Mouse (Mus musculus) E14TG2a.4 (cell line): ENCODE data around the gene Iqcf1.

Experiments
- H3K27me3 ChIP-seq: 2 replicates; pipeline ENCODE4 v1.6.1; 2014; ENCODE audit warnings: low read length, control low read depth; ENCODE audit not compliant: insufficient read depth
- H3K36me3 ChIP-seq: 2 replicates; pipeline ENCODE4 v1.6.1; 2014; ENCODE audit warnings: low read length, control low read depth; ENCODE audit not compliant: insufficient read depth
- H3K4me1 ChIP-seq: replicated peaks from 2 replicates; pipeline ENCODE4 v1.6.1; 2014; ENCODE audit warnings: low read depth, low read length, control low read depth
- H3K4me3 ChIP-seq: replicated peaks from 2 replicates; pipeline ENCODE4 v1.5.1; 2014; ENCODE audit warnings: mild to moderate bottlenecking, low read length
- H3K9me3 ChIP-seq: 2 replicates; pipeline ENCODE4 v1.6.1; 2014; ENCODE audit warnings: low read length, control low read depth
- CTCF ChIP-seq: conservative IDR thresholded peaks from 2 replicates; pipeline ENCODE4 v1.5.1; 2014; ENCODE audit warnings: low read length
- NANOG ChIP-seq: IDR thresholded peaks from 2 replicates; pipeline ENCODE4 v1.6.1; 2014; ENCODE audit warnings: borderline replicate concordance, low read length, mixed read lengths
- POU5F1 ChIP-seq: IDR thresholded peaks from 2 replicates; pipeline ENCODE4 v1.6.1; 2014; ENCODE audit warnings: low read length, borderline replicate concordance

Iqcf1 gene

DNA sequence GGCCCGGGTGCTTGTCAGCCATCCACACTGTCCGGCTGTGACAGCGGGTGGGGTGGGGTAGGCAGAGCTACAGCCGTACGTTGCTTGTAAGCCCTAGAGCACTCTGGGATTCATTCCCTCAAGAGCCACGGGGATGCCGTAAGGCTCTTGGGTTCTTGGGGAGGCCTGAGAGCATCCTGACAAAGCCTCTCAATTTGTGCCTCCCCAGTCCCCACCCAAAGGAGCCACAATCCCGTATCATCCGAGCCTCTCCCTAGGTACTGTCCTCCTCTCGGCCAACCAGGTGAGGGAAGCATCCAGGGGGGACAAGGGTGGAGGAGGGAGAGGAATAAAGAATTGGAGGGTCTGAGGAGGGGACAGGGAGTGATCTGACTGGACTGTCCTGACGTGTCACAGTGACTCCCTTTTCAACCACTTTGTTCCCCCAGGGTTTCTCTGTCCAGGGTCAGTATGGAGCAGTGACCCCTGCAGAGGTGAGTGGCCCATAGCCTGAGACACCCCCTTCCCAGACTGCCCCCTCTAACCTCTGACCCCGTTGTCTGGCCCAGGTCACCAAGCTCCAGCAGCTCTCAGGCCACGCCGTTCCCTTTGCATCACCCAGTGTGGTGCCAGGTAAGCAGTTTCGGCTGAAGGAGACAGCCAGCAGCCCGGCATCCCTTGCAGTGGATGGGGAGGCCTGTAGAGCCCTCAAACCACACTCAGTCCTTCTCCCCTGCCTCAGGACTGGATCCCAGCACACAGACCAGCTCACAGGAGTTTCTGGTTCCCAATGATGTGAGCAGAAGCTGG lies 37.9 kb upstream of the Iqcf1 start:
- H3K4me3 ChIP-seq = no peak overlapping the region

DNA sequence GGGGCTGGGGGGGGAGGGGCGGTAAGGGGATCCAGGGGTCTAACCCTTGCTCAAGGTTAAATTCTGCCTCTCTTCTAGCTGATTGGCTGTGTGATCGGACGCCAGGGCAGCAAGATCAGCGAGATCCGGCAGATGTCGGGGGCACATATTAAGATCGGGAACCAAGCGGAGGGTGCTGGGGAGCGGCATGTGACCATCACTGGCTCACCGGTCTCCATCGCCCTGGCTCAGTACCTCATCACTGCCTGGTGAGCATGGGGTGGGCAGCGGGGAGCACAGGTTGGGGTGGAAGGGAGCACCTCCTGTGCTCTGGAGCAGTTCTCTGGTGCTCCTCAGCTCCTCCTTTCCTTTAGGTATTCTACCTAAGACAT lies 37.4 kb upstream of the Iqcf1 start:
- TF ChIP-seq CTCF (no peak), NANOG (no peak), POU5F1 (no peak)
- Histone ChIP-seq H3K9me3 (no peaks in the 10 kb centered on the region), H3K4me1 (peaks cover 76% of the 10 kb centered on the region), H3K36me3 (peaks cover 66% of the 10 kb centered on the region), H3K4me3 (no peak overlapping the region), H3K27me3 (peaks cover 19% of the 10 kb centered on the region)

More for the DNA sequence above, 37.9 kb upstream of the Iqcf1 start:
- TF ChIP-seq CTCF (no peak), POU5F1 (no peak), NANOG (no peak)
- Histone ChIP-seq H3K36me3 (peaks cover 72% of the 10 kb centered on the region), H3K27me3 (peaks cover 15% of the 10 kb centered on the region), H3K4me1 (peaks cover 82% of the 10 kb centered on the region), H3K9me3 (no peaks in the 10 kb centered on the region)

DNA sequence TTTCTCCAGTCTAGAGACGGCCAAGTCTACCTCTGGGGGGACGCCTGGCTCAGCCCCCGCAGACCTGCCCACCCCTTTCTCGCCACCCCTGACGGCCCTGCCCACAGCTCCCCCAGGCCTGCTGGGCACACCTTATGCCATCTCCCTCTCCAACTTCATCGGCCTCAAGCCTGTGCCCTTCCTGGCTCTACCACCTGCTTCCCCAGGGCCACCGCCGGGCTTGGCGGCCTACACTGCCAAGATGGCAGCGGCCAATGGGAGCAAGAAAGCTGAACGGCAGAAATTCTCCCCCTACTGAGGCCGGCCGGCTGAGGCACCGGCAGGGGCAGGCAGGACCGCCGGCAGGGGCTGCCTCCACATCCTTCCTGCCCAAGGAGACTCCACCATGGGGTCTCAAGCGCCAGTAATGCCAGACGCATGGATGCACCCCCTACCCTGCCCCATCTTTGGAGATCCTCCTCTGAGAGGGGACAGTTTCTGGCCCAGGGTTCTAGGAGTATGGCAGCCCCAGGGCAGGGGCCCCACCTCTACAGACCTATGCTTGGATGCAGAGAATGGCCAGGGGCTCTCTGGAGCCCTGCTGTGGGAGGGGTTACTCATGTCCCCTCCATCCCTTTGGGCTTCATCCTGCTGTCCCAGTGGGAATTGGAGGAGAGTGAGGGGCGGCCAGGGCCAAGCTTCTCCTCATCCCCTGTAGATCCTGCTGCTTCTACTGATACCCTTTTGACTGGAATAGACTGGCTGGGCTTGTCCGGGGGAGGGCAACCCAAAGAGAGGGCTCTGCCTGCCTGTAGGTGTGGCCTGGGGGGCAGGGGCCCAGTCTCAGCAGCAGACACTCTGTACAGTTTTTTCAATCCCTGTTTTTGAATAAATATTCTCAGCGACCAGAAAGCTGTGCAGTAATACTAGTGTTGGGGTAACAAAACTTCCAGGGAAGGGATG lies 36.4 kb upstream of the Iqcf1 start:
- H3K9me3 ChIP-seq = no peaks in the 10 kb centered on the region
- peaks cover 67% of the 10 kb centered on the region for H3K4me1 ChIP-seq
- no peak for TF ChIP-seq POU5F1
- peaks cover 56% of the 10 kb centered on the region for H3K36me3 ChIP-seq
- peaks cover 19% of the 10 kb centered on the region for H3K27me3 ChIP-seq
- H3K4me3 ChIP-seq = peak overlapping the region; percentile 62

DNA sequence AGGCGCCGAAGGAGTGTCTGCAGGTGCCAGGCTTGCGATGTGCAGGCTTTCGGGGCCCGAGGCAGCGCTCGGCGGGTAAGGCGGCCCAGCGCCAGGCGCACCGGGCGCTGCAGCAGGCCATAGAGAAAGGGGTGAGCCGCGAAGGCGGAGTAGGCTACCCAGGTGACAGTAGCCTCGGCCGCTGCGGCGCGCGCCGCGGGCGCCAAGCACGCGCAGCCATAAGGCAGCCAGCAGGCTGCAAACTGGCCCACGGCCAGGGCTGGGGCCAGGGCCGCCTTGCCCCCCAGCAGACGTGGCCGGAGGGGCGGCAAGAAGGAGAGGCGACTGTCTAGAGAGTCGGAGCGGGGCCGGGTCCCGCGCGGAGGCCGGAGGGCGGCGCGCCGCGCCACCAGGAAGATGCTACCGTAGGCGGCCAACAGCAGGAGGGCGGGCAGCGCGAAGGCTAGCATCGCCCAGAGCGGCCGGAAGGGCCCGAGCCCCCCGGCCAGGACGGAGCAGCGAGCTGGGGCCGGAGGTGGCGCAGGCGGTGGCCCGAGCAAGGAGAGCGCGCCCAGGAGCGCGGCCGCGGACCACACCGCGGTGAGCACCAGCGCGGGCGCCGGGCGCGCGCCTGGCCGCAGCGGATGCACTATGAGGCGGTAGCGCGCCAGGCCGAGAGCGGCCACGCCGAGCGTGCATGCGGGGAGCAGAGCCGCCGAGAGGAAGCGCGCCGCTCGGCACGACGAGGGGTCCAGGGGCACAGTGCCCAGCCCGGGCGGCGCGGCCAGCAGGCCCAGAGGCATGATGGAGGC lies 34.8 kb upstream of the Iqcf1 start:
- no peaks in the 10 kb centered on the region for H3K9me3 ChIP-seq
- peaks cover 41% of the 10 kb centered on the region for H3K36me3 ChIP-seq
- peaks cover 19% of the 10 kb centered on the region for H3K27me3 ChIP-seq
- H3K4me1 ChIP-seq = peaks cover 61% of the 10 kb centered on the region
- peak overlapping the region; percentile 87 for H3K4me3 ChIP-seq
- TF ChIP-seq POU5F1 (no peak), NANOG (no peak), CTCF (no peak)

- Histone ChIP-seq H3K27me3 (peaks cover 19% of the 10 kb centered on the region), H3K4me1 (peaks cover 56% of the 10 kb centered on the region), H3K36me3 (peaks cover 34% of the 10 kb centered on the region), H3K9me3 (no peaks in the 10 kb centered on the region), H3K4me3 (peak within 1 kb of the TSS; percentile 87)
- TF ChIP-seq NANOG = no peak
- no peak for TF ChIP-seq CTCF
- TF ChIP-seq POU5F1 = no peak
Observed at GRCm38 (mm10) chr9:106465571-106466200, 34.1 kb upstream of the Iqcf1 start, which contains the start of gene Gpr62. Gene Gpr62, minus strand, starts transcription at chr9:106465938.

GRCm38 (mm10) chr9:106466721-106467120 lies 33.0 kb upstream of the Iqcf1 start:
- Histone ChIP-seq H3K4me3 (no peak overlapping the region), H3K4me1 (peaks cover 58% of the 10 kb centered on the region), H3K27me3 (peaks cover 19% of the 10 kb centered on the region), H3K36me3 (peaks cover 25% of the 10 kb centered on the region), H3K9me3 (no peaks in the 10 kb centered on the region)
- TF ChIP-seq NANOG = no peak
- no peak for TF ChIP-seq POU5F1
- no peak for TF ChIP-seq CTCF

DNA sequence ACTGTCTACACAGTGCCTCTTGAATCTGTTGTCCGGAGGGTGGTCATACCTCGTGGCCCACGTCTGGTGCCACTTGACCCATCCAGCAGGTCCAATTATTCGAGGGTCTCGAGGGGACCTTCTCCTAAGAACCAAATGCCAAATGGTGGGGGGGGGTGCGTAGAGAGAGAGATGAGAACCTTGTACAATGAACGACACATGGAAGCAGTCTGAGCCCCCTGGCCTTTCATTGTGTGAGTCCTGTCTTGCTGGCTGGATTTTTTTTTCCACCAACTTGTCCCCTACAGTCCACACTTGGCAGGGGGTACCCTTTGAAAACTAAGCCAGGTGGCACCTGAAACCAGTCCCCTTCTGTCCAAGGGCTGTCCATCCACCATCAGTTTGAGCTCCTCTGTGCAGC lies 32.0 kb upstream of the Iqcf1 start:
- TF ChIP-seq NANOG (no peak), POU5F1 (no peak), CTCF (no peak)
- H3K27me3 ChIP-seq = peaks cover 19% of the 10 kb centered on the region

More for the DNA sequence above, 32.0 kb upstream of the Iqcf1 start:
- H3K36me3 ChIP-seq = peaks cover 15% of the 10 kb centered on the region
- H3K4me3 ChIP-seq = no peak overlapping the region
- H3K9me3 ChIP-seq = no peaks in the 10 kb centered on the region
- H3K4me1 ChIP-seq = peaks cover 59% of the 10 kb centered on the region
